Mouse (Mus musculus) cerebellum, adult 2 months (tissue): ENCODE measurements around the gene Tmem88.

Experiments
- CTCF ChIP-seq: fragments of 200-500 bp; IDR thresholded peaks from 2 replicates; pipeline ENCODE4 v1.5.1; 2011; ENCODE audit warnings: low read depth, mild to moderate bottlenecking, control low read depth, low read length, moderate library complexity, borderline replicate concordance; ENCODE audit not compliant: insufficient read depth
- POLR2A ChIP-seq: fragments of 200-500 bp; IDR thresholded peaks from 2 replicates; pipeline ENCODE4 v1.6.1; 2011; ENCODE audit warnings: low read length, control low read depth, borderline replicate concordance; ENCODE audit not compliant: insufficient read depth

GRCm38 (mm10) chr11:69398059-69398458 lies at the start of gene Tmem88:
- TF ChIP-seq CTCF = no peak
- no peak for TF ChIP-seq POLR2A
